Mouse (Mus musculus) left cerebral cortex, adult 2 months (tissue): ENCODE measurements around the gene Cyb561d1. TPM values are rescaled to one million over a fixed set of nuclear protein-coding genes. Genes with fewer than 3 reads are reported as not detected.
A peak's percentile ranks its signal among the peaks of the same experiment; 100 is the strongest.
"Not testable (repeated sequence)": the region's sequence is repeated elsewhere in the genome, so short reads cannot be mapped to it uniquely, and the experiment has no call there.

ENCODE experiments used
- DNase-seq, 2 experiments: peaks; one replicate each; pipeline ENCODE4 v3.0.0; 2021 to 2022; ENCODE audit warnings: low spot score in 2 of 2, mixed read lengths in 1 of 2; ENCODE audit errors: extremely low spot score in 1 of 2
- H3K27ac ChIP-seq: fragments of 200-600 bp; 2 replicates; pipeline ENCODE4 v1.8.1; 2022
- H3K4me3 ChIP-seq: fragments of 200-600 bp; 2 replicates; pipeline ENCODE4 v1.8.1; 2022
- CTCF ChIP-seq: fragments of 200-600 bp; IDR thresholded peaks from 2 replicates; pipeline ENCODE4 v1.8.1; 2022; ENCODE audit warnings: antibody characterized with exemption, mild to moderate bottlenecking, moderate library complexity
- intact Hi-C: fragments of 180-260 bp; cut with DNase I; formaldehyde crosslinking; loops from one replicate; pipeline ENCODE4 v1.15.1; 2025
- long read RNA-seq, 2 experiments: library from polyadenylated mRNA; stranded (forward); transcript quantifications; one replicate each; pipeline ENCODE4 v2.0.0; 2021; ENCODE audit warnings: borderline mapping rate in 2 of 2
- total RNA-seq, 2 experiments: library from RNA; stranded (reverse); gene quantifications; 2 replicates each; pipeline ENCODE4 v1.2.3; 2021

Gene Cyb561d1
- 10 to 100 TPM; 18.8 to 20.7 TPM for total RNA-seq
- long read RNA-seq, experiment 1, full-length matches to known transcripts: 15 of 18 reads
- long read RNA-seq, experiment 1, partial matches to known transcripts: 0 of 18 reads
- long read RNA-seq, experiment 1, other reads (novel, unspliced or antisense): 3 of 18 reads
- long read RNA-seq, experiment 2, full-length matches to known transcripts: 11 of 18 reads
- long read RNA-seq, experiment 2, partial matches to known transcripts: 0 of 18 reads
- long read RNA-seq, experiment 2, other reads (novel, unspliced or antisense): 7 of 18 reads

DNA sequence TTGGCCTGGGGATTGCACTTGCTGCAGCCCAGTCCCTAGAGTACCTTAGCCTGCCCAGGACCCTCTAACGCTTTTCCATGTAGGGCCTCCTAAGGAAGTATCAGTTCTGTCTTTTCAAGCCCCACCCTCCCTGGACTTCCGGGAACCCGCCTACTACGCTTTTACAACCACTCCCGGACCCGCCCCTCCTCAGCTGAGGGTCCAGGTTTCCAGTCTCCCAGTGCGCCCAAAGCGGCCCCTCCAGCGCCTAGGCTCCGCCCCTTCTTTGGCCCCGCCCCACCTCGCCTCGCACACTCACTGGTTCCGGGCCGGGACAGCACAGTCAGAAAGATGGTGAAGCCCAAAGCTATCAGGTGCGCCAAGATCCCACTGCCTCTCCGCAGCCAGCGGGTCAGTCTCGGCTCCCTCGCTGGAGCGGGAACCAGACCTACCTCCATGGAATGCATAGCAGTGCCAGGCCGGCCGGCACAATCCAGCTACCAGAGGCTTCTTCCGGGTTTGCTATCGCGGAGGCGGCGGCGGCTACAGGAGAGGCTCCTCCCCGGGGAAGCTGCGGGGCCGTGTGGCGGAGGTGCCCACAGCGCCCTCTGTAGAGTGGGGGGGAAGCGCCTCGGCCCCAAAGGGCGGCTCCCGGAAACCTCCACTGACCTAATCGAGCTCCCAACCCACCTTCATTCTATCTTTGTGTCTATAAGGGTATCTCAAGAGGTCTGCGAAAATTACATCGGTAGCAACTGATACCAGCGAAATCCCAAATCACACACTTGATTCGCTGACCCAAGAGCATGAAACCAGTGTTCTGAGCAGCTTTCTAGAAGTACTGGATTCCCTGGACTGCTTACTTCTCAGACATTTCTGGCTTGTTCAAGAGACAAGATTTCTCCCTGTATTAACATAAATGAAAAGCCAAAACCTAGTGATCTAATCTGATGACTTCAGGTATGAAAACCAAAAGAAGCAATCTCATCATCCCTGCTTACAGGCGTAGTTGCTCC lies at the start of gene Cyb561d1:
Gene Cyb561d1, minus strand, starts transcription at position 884 of the 995 bp plus-strand sequence.
- peak; percentile 84 to 86 for DNase-seq
- intact Hi-C loops: loop anchor here (1.0 kb wide), 1 partner anchor 10 kb away; the partner anchor contains the start of gene Atxn7l2
- peak within 1 kb of the TSS; percentile 96 for H3K27ac ChIP-seq
- TF ChIP-seq CTCF: peak; percentile 70
- H3K4me3 ChIP-seq: peak within 1 kb of the TSS; percentile 72

DNA sequence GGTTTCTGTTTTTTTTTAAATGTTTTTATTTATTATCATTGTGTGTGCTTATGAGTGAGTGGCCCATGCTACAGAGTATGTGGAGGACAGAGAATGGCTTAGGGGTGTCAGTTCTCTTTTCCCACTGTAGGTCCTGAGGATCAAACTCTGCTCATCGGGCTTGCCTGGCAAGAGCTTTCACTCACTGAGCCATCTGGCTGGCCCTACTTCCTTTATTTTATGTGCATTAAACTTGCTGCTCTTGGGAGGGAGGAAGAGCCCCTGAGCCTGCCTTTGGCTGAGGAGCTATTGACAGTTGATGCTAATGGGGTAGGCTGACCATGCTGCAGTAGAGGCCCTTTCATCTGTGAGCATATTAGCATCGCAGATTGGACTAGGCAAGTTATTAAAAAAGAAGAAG lies 45.8 kb upstream of the Cyb561d1 start:
- Histone ChIP-seq H3K27ac (no peak overlapping the region), H3K4me3 (no peak overlapping the region)
- intact Hi-C loops: no loop called here
- DNase-seq: no peak
- no peak for TF ChIP-seq CTCF

DNA sequence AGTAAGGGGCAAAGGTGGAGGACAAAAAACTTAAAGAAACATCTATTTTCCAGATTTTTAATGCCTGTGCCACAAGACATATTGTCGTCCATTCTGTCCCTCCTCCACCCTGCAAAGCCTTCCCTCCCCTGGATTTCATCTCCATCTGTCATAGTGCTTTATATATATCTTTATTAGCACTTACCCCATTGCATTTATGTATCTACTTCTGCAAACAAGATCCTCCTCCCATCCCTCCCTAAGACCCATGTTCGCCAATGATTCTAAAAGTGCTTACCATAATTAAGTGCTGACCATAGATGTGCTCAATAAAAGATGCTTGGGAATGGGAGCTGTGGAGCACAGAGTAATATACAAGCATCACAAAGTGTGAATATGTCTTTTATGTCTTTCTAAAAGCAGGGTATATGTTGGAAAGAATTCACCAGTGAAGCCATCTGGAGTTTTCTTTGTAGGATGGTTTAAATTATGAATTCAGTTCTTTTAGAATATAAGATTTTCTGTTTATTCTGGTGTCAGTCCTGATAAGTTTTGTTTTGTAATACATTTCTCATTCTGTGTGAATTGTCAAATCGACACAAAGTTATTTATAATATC lies 40.3 kb upstream of the Cyb561d1 start:
- no peak for TF ChIP-seq CTCF
- no peak for DNase-seq
- intact Hi-C loops: no loop called here
- Histone ChIP-seq H3K27ac (peak overlapping the region; percentile 61; the same call in 1 of the 2 replicates), H3K4me3 (no peak overlapping the region)

DNA sequence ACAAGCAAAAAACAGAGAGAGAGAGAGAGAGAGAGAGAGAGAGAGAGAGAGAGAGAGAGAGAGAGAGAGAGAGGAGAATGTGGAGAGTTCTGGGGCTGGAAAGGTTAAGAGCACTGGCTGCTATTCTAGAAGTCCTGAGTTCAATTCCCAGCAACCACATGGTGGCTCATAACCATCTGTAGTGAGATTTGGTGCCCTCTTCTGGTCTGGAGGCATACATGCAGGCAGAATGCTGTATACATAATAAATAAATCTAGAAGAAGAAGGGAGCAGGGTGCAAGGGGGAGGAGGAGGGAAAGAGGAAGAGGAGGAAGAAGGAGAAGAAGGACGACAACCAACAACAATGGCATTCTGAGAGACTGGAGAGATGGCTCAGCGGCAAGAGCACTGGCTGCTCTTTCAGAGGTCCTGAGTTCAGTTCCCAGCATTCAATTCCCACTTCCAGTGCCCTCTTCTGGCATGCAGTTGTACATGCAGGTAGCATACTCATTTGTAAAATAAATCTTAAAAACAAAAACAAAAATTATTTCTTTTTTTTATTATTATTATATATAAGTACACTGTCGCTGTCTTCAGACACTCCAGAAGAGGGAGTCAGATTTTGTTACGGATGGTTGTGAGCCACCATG lies 36.6 kb upstream of the Cyb561d1 start:
- H3K4me3 ChIP-seq, DNase-seq, intact Hi-C loops, H3K27ac ChIP-seq: not testable (repeated sequence)

DNA sequence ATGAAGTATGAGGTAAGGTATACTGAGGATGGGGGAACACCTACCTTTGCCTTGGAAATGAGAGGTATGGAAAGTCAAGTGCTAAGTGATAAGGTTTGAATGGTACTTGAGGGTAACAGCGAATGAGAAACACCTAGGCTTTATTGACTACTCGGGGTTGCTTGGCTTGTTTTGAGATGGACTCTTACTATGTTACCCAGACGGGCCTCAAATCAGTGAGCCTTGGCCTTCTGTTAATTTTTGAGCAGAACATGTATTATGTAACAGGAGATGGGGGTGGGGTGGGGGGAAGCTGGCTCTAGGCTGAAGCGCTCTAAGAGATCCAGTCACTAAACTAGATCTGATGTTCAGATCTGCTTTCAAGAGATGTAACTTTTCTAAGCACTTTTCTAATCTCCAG lies 30.6 kb upstream of the Cyb561d1 start:
- no peak overlapping the region for H3K27ac ChIP-seq
- intact Hi-C loops: loop anchor here (2.0 kb wide), 1 partner anchor 21 kb away; the partner anchor contains the start of gene Atxn7l2
- no peak overlapping the region for H3K4me3 ChIP-seq
- DNase-seq: no peak
- no peak for TF ChIP-seq CTCF

GRCm38 (mm10) chr3:108227521-108227920 lies 26.5 kb upstream of the Cyb561d1 start:
- no peak overlapping the region for H3K27ac ChIP-seq
- intact Hi-C loops: no loop called here
- no peak for TF ChIP-seq CTCF
- no peak for DNase-seq
- H3K4me3 ChIP-seq: no peak overlapping the region

GRCm38 (mm10) chr3:108226558-108227350 lies 25.7 kb upstream of the Cyb561d1 start, which contains the start of gene Sypl2:
Gene Sypl2, minus strand, starts transcription at chr3:108226648.
- Histone ChIP-seq H3K27ac (no peak within 1 kb of the TSS), H3K4me3 (peak within 1 kb of the TSS; percentile 42)
- intact Hi-C loops: no loop called here
- no peak for TF ChIP-seq CTCF
- peak in 1 of 2 experiments; percentile 16 for DNase-seq

- Histone ChIP-seq H3K4me3 (peak overlapping the region; percentile 42), H3K27ac (no peak overlapping the region)
- no peak for TF ChIP-seq CTCF
- no peak for DNase-seq
- intact Hi-C loops: no loop called here
Measured at GRCm38 (mm10) chr3:108225711-108226557, 24.9 kb upstream of the Cyb561d1 start.

DNA sequence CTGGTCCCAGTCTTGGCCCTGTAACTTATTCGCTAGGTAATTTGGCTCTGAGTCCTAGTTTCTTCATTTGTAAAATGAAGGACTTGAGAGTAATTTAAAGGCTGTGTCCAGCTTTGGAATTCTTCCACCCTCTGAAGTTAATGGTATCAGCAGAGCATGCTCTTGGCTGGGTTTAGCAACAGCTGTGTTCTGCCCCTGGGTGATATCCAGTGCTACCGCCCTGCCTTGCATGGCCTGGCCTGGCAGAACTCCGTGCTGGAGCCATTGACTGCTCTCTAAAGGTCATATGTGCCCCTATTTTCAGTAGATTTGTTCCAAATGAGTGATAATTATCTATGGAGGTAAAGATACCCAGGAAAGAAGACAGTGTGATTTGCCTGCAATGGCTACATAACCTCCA lies 19.6 kb upstream of the Cyb561d1 start:
- H3K4me3 ChIP-seq: no peak overlapping the region
- H3K27ac ChIP-seq: no peak overlapping the region
- intact Hi-C loops: no loop called here
- DNase-seq: no peak
- TF ChIP-seq CTCF: no peak

- TF ChIP-seq CTCF: no peak
- DNase-seq: no peak
- Histone ChIP-seq H3K4me3 (no peak overlapping the region), H3K27ac (no peak overlapping the region)
- intact Hi-C loops: no loop called here
Measured at GRCm38 (mm10) chr3:108214734-108215133, 13.7 kb upstream of the Cyb561d1 start.
